Mouse (Mus musculus) heart, adult 2 months (tissue): Measurements from ENCODE around the gene Tmem50b.

Experiments
- CTCF ChIP-seq: fragments of 200-600 bp; IDR thresholded peaks from 2 replicates; pipeline ENCODE4 v1.8.1; 2022; ENCODE audit warnings: antibody characterized with exemption, mild to moderate bottlenecking, moderate library complexity
- POLR2A ChIP-seq: fragments of 200-500 bp; IDR thresholded peaks from 2 replicates; pipeline ENCODE4 v1.6.1; 2011; ENCODE audit warnings: mild to moderate bottlenecking, low read depth, low read length, control low read depth; ENCODE audit not compliant: insufficient read depth

DNA sequence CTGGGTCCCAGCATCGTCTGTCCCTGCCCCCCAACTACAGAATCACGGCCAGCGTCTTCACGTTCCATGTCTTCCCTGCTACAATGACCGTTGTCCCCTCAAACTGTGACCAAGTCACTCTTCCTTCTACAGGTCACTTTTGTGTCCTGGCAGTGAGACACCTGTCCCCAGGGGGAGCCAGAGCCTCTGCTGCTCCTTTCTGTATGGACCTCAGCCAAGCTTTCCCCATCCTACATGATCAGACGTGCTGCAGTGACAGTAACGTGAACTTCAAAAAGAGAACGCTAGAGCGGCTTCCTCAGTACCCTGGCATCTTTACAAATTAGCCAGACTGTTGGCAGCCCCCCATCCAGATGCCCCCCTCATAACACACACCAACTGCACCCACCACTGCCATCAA lies 69.0 kb downstream of the Tmem50b start:
- peak; percentile 70 for TF ChIP-seq CTCF
- no peak for TF ChIP-seq POLR2A
